Mouse (Mus musculus) cortical plate, adult 2 months (tissue): Measurements from ENCODE around the gene Egfl8. TPM values are rescaled to one million over a fixed set of nuclear protein-coding genes. Genes with fewer than 3 reads are reported as not detected.

Experiments used
- H3K27ac ChIP-seq: fragments of 200-500 bp; 2 replicates; pipeline ENCODE4 v1.5.1; 2012; ENCODE audit warnings: low read length, control low read depth, inconsistent platforms; ENCODE audit not compliant: insufficient read depth
- H3K4me1 ChIP-seq: fragments of 200-500 bp; 2 replicates; pipeline ENCODE4 v1.6.1; 2011; ENCODE audit warnings: low read length; ENCODE audit not compliant: control insufficient read depth, insufficient read depth
- H3K4me3 ChIP-seq: fragments of 200-500 bp; 2 replicates; pipeline ENCODE4 v1.5.1; 2011; ENCODE audit warnings: mild to moderate bottlenecking, low read length, control low read depth; ENCODE audit not compliant: insufficient read depth
- CTCF ChIP-seq: fragments of 200-500 bp; IDR thresholded peaks from 2 replicates; pipeline ENCODE4 v1.5.1; 2011; ENCODE audit warnings: mild to moderate bottlenecking, control low read depth, low read length; ENCODE audit not compliant: insufficient read depth; ENCODE audit errors: extremely low read depth
- POLR2A ChIP-seq: fragments of 200-500 bp; IDR thresholded peaks from 2 replicates; pipeline ENCODE4 v1.6.1; 2011; ENCODE audit warnings: mild to moderate bottlenecking, low read length, control low read depth; ENCODE audit not compliant: insufficient read depth; ENCODE audit errors: extremely low read depth
- polyA plus RNA-seq: library from polyadenylated mRNA; depleted of rRNA; stranded (reverse); fragments of >200 nt; gene quantifications from 2 replicates; pipeline ENCODE4 v1.2.3, GENCODE M21; 2012

Egfl8 gene
- polyA plus RNA-seq, 1 experiment = 5.3 TPM

- Histone ChIP-seq H3K4me3 (no peak overlapping the region), H3K4me1 (peaks cover 5% of the 10 kb centered on the region), H3K27ac (no peak overlapping the region)
- no peak for TF ChIP-seq CTCF
- TF ChIP-seq POLR2A = no peak
Observed at GRCm38 (mm10) chr17:34589206-34589605, 26.6 kb downstream of the Egfl8 start.

- Histone ChIP-seq H3K27ac (no peak overlapping the region), H3K4me1 (peaks cover 5% of the 10 kb centered on the region), H3K4me3 (no peak overlapping the region)
- TF ChIP-seq CTCF = no peak
- TF ChIP-seq POLR2A = no peak
Observed at GRCm38 (mm10) chr17:34588767-34589166, 27.0 kb downstream of the Egfl8 start.

GRCm38 (mm10) chr17:34587814-34588213 is 28.0 kb downstream of the Egfl8 start:
- peak overlapping the region; percentile 56 for H3K4me3 ChIP-seq
- H3K4me1 ChIP-seq = peaks cover 5% of the 10 kb centered on the region
- H3K27ac ChIP-seq = peak overlapping the region; percentile 97
- TF ChIP-seq POLR2A (no peak), CTCF (no peak)

- TF ChIP-seq POLR2A = peak; percentile 75
- no peak for TF ChIP-seq CTCF
- Histone ChIP-seq H3K4me3 (peak overlapping the region; percentile 56), H3K27ac (peak overlapping the region; percentile 97), H3K4me1 (peaks cover 5% of the 10 kb centered on the region)
Observed at GRCm38 (mm10) chr17:34587423-34587811, 28.4 kb downstream of the Egfl8 start.

GRCm38 (mm10) chr17:34586796-34587422 is 28.9 kb downstream of the Egfl8 start:
- Histone ChIP-seq H3K27ac (peak overlapping the region; percentile 94), H3K4me3 (peak overlapping the region; percentile 56), H3K4me1 (peaks cover 5% of the 10 kb centered on the region)
- TF ChIP-seq POLR2A (no peak), CTCF (no peak)

GRCm38 (mm10) chr17:34585877-34586771 is 29.6 kb downstream of the Egfl8 start:
- Histone ChIP-seq H3K4me1 (peaks cover 5% of the 10 kb centered on the region; the same call in 1 of the 2 replicates), H3K4me3 (peak overlapping the region; percentile 56), H3K27ac (peak overlapping the region; percentile 94; the same call in 1 of the 2 replicates)
- no peak for TF ChIP-seq CTCF
- TF ChIP-seq POLR2A = no peak

- H3K4me1 ChIP-seq = peaks cover 5% of the 10 kb centered on the region; the same call in 1 of the 2 replicates
- H3K4me3 ChIP-seq = no peak overlapping the region
- TF ChIP-seq POLR2A (no peak), CTCF (no peak)
- H3K27ac ChIP-seq = no peak overlapping the region
Observed at GRCm38 (mm10) chr17:34585121-34585520, 30.6 kb downstream of the Egfl8 start.

GRCm38 (mm10) chr17:34583819-34584218 is 32.0 kb downstream of the Egfl8 start:
- no peak for TF ChIP-seq POLR2A
- Histone ChIP-seq H3K27ac (no peak overlapping the region), H3K4me3 (no peak overlapping the region), H3K4me1 (peaks cover 5% of the 10 kb centered on the region; the same call in 1 of the 2 replicates)

GRCm38 (mm10) chr17:34583397-34583796 is 32.4 kb downstream of the Egfl8 start:
- TF ChIP-seq CTCF (no peak), POLR2A (no peak)
- Histone ChIP-seq H3K27ac (no peak overlapping the region), H3K4me3 (no peak overlapping the region), H3K4me1 (peaks cover 5% of the 10 kb centered on the region; the same call in 1 of the 2 replicates)
